Mouse (Mus musculus): ENCODE data around the gene Spast.

- no peak for TF ChIP-seq CTCF (IDR thresholded peaks at IDR 0.05; ENCODE audit: control insufficient read depth, insufficient read depth, low read length)
- TF ChIP-seq POLR2A (IDR thresholded peaks at IDR 0.05; ENCODE audit: borderline replicate concordance, control insufficient read depth, low read depth, low read length) = no peak
Observed at GRCm38 (mm10) chr17:74293687-74294425, 44.9 kb upstream of the Spast start.
